In the genomic region with DNA sequence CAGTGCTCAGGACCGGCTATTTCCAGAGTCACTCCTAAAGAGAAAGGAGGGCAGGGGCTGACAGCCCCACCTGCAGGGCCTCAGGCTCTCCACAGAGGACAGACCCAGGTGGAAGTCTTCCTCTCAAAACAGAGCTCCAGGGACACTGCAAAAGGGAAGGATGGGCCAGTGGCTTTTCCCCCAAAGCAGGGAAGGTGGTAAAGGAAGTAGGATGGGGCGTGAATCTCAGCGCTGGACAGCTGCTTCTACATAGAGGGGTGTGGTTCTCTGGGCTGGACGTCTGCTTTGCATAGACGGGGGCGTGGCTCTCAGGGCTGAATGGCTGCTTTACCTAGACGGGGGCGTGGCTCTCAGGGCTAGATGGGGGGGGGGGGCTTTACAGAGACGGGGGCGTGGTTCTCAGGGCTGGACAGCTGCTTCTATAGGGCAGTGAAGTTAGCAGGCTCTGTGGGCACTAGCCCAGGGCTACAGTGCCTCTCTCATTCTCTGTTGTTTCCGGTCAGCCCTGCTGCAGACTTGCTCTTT, we compare ENCODE assay signal across 8 mouse cellular contexts. TPM values are rescaled to one million over a fixed set of nuclear protein-coding genes. Genes with fewer than 3 reads are reported as not detected.
DNase-seq lines count a peak whose midpoint lies in the region; ATAC-seq lines count a peak whose summit lies in the region.

No protein-coding gene starts in this region.

- WGBS in neural tube, embryonic 15.5 days: 6% methylated on average over 11 of the region's 11 CpGs
- WGBS in embryonic facial prominence, embryonic 12.5 days: 5% methylated on average over 11 of the region's 11 CpGs

- no peaks in the 10 kb centered on the region for H3K4me1 ChIP-seq in neural tube, embryonic 15.5 days
- peaks cover 7% of the 10 kb centered on the region; the same call in 1 of the 2 replicates for H3K4me1 ChIP-seq in embryonic facial prominence, embryonic 12.5 days

- no peak overlapping the region for H3K4me3 ChIP-seq in neural tube, embryonic 15.5 days (replicated peaks)
- H3K4me3 ChIP-seq in embryonic facial prominence, embryonic 12.5 days: no peak overlapping the region

- H3K9ac ChIP-seq in neural tube, embryonic 15.5 days (replicated peaks): no peak overlapping the region
- no peak overlapping the region for H3K9ac ChIP-seq in embryonic facial prominence, embryonic 12.5 days

- DNase-seq in neural tube, embryonic 10.5 days (ENCODE audit: extremely low spot score, low spot score): peak; percentile 77
- peak; percentile 76 to 85 for DNase-seq in kidney, postnatal 4 days
- DNase-seq in mesoderm, embryonic 11.5 days (ENCODE audit: low read depth, low spot score): peak; percentile 87
- DNase-seq in right cerebral cortex, postnatal 36 days (ENCODE audit: low spot score in 2 of 2): no peak
- no peak for DNase-seq in frontal cortex, postnatal 10 days (ENCODE audit: low spot score in 2 of 2)
- no peak for DNase-seq in left cerebral cortex, adult 9 months (ENCODE audit: low spot score in 2 of 2)

- H3K4me2 ChIP-seq in neural tube, embryonic 15.5 days: no peak overlapping the region
- H3K4me2 ChIP-seq in embryonic facial prominence, embryonic 12.5 days (replicated peaks): 0 out of 2 replicates have a peak overlapping the region, but pooled peaks have one; percentile 17

- H3K36me3 ChIP-seq in neural tube, embryonic 15.5 days: no peaks in the 10 kb centered on the region
- no peaks in the 10 kb centered on the region for H3K36me3 ChIP-seq in embryonic facial prominence, embryonic 12.5 days

- H3K27me3 ChIP-seq in neural tube, embryonic 15.5 days (replicated peaks): peaks cover 8% of the 10 kb centered on the region
- peaks cover 17% of the 10 kb centered on the region; the same call in 1 of the 2 replicates for H3K27me3 ChIP-seq in embryonic facial prominence, embryonic 12.5 days

- ATAC-seq in neural tube, embryonic 15.5 days (ENCODE audit: low FRiP score): no peak
- ATAC-seq in embryonic facial prominence, embryonic 12.5 days (ENCODE audit: insufficient number of reproducible peaks, insufficient read depth, low FRiP score, low TSS enrichment): peak; percentile 43; the same call in 1 of the 2 replicates

- no peaks in the 10 kb centered on the region for H3K9me3 ChIP-seq in neural tube, embryonic 15.5 days (replicated peaks)
- H3K9me3 ChIP-seq in embryonic facial prominence, embryonic 12.5 days: no peaks in the 10 kb centered on the region

- H3K27ac ChIP-seq in neural tube, embryonic 15.5 days (replicated peaks): no peak overlapping the region
- H3K27ac ChIP-seq in embryonic facial prominence, embryonic 12.5 days: no peak overlapping the region

RNA-seq across cellular contexts. Expression of a gene that starts 3.1 kb away (rescaled TPM):
- polyA plus RNA-seq in neural tube, embryonic 15.5 days (2015; fragmentation: Nextera tagmentation; extraction: Ambion mirVana): 8.3 and 13.4 TPM in 2 replicates
- polyA plus RNA-seq in embryonic facial prominence, embryonic 12.5 days (2016; fragmentation: Nextera tagmentation; extraction: Ambion mirVana): 25.2 and 34.6 TPM in 2 replicates

RNA-seq across cellular contexts. Expression of a gene that starts 28.7 kb away (rescaled TPM):
- polyA plus RNA-seq in neural tube, embryonic 15.5 days (2015; fragmentation: Nextera tagmentation; extraction: Ambion mirVana): 12.3 and 12.7 TPM in 2 replicates
- polyA plus RNA-seq in embryonic facial prominence, embryonic 12.5 days (2016; fragmentation: Nextera tagmentation; extraction: Ambion mirVana): 20.7 and 23.5 TPM in 2 replicates

RNA-seq across cellular contexts. Expression of a gene that starts 28.8 kb away (rescaled TPM):
- polyA plus RNA-seq in neural tube, embryonic 15.5 days (2015; fragmentation: Nextera tagmentation; extraction: Ambion mirVana): 31.5 and 31.7 TPM in 2 replicates
- polyA plus RNA-seq in embryonic facial prominence, embryonic 12.5 days (2016; fragmentation: Nextera tagmentation; extraction: Ambion mirVana): 34.8 and 44.2 TPM in 2 replicates

RNA-seq across cellular contexts. Expression of a gene that starts 56.2 kb away (rescaled TPM):
- polyA plus RNA-seq in neural tube, embryonic 15.5 days (2015; fragmentation: Nextera tagmentation; extraction: Ambion mirVana): 0.51 and 0.59 TPM in 2 replicates
- 1.0 and 1.8 TPM in 2 replicates for polyA plus RNA-seq in embryonic facial prominence, embryonic 12.5 days (2016; fragmentation: Nextera tagmentation; extraction: Ambion mirVana)

Comparison
In these comparisons a context has a peak if more than half of its experiments do, and no peak if none do; other contexts are left out.
1. DNase-seq: peak in neural tube, embryonic 10.5 days (single experiment), kidney, postnatal 4 days (2 of 2) and mesoderm, embryonic 11.5 days (single experiment); none in right cerebral cortex, postnatal 36 days (0 of 2), frontal cortex, postnatal 10 days (0 of 2) and left cerebral cortex, adult 9 months (0 of 2).